In genomic region chr8:84834002-84834865, GRCm38 (mm10) we compare ENCODE assay signal across 9 mouse cellular contexts. TPM values are rescaled to one million over a fixed set of nuclear protein-coding genes. Genes with fewer than 3 reads are reported as not detected.
DNase-seq lines count a peak whose midpoint lies in the region; ATAC-seq and TF ChIP-seq lines count a peak whose summit lies in the region.
"Had no signal": no experiment of that assay in that cellular context is flagged by ENCODE, and none has a peak within 500 bp of the region (broad histone marks: within the 10 kb centered on the region; RNA-seq: fewer than 3 reads in every experiment).

No protein-coding gene starts in this region.

- H3K4me1 ChIP-seq in intestine, embryonic 14.5 days (replicated peaks; ENCODE audit: control insufficient read depth, insufficient read depth, low read length) = peaks cover 23% of the 10 kb centered on the region
- no peaks in the 10 kb centered on the region for H3K4me1 ChIP-seq in intestine, postnatal 0 days (replicated peaks; ENCODE audit: control insufficient read depth, insufficient read depth, low read length)
- peaks cover 14% of the 10 kb centered on the region for H3K4me1 ChIP-seq in forebrain, postnatal 0 days (ENCODE audit: insufficient read depth)
- peaks cover 15% of the 10 kb centered on the region for H3K4me1 ChIP-seq in midbrain, embryonic 12.5 days
- H3K4me1 ChIP-seq in lung, adult 2 months (ENCODE audit: control insufficient read depth, insufficient read depth, low read length) = peaks cover 2% of the 10 kb centered on the region; the same call in 1 of the 2 replicates

- no peak for ATAC-seq in intestine, embryonic 14.5 days (replicated peaks; ENCODE audit: low FRiP score, low TSS enrichment, low read depth)
- ATAC-seq in intestine, postnatal 0 days = no peak
- peak; percentile 21; the same call in 1 of the 2 replicates for ATAC-seq in forebrain, postnatal 0 days
- ATAC-seq in midbrain, embryonic 12.5 days (ENCODE audit: low FRiP score, low read depth) = no peak
- ATAC-seq in megakaryocyte progenitor cell, adult 5-6 weeks (replicated peaks; ENCODE audit: poor library complexity) = no peak

- no peak overlapping the region for H3K9ac ChIP-seq in intestine, embryonic 14.5 days (ENCODE audit: low read length)
- H3K9ac ChIP-seq in intestine, postnatal 0 days (ENCODE audit: low read depth, low read length) = no peak overlapping the region; the same call in 1 of the 2 replicates
- no peak overlapping the region for H3K9ac ChIP-seq in forebrain, postnatal 0 days
- no peak overlapping the region for H3K9ac ChIP-seq in midbrain, embryonic 12.5 days (replicated peaks)

- H3K4me2 ChIP-seq in intestine, embryonic 14.5 days (ENCODE audit: low read length) = no peak overlapping the region
- H3K4me2 ChIP-seq in intestine, postnatal 0 days (replicated peaks; ENCODE audit: low read depth) = no peak overlapping the region
- H3K4me2 ChIP-seq in forebrain, postnatal 0 days (ENCODE audit: low read depth) = no peak overlapping the region
- no peak overlapping the region for H3K4me2 ChIP-seq in midbrain, embryonic 12.5 days (replicated peaks)

- peak; percentile 48 for DNase-seq in intestine, embryonic 14.5 days (ENCODE audit: low spot score)
- DNase-seq in brain, embryonic 14.5 days (ENCODE audit: low read depth) = peak; percentile 91
- peak; percentile 52 for DNase-seq in forebrain, postnatal 0 days
- DNase-seq in lung, adult 2 months = no peak
- no peak for DNase-seq in heart, postnatal 14 days

- no peak overlapping the region for H3K4me3 ChIP-seq in intestine, embryonic 14.5 days (ENCODE audit: low read depth, low read length)
- H3K4me3 ChIP-seq in intestine, postnatal 0 days (ENCODE audit: low read depth, low read length) = no peak overlapping the region
- no peak overlapping the region for H3K4me3 ChIP-seq in forebrain, postnatal 0 days (ENCODE audit: low read depth, low read length)
- H3K4me3 ChIP-seq in midbrain, embryonic 12.5 days = no peak overlapping the region
- no peak overlapping the region for H3K4me3 ChIP-seq in lung, adult 2 months (replicated peaks; ENCODE audit: extremely low read depth, low read depth, low read length)

- no peak overlapping the region for H3K27ac ChIP-seq in intestine, embryonic 14.5 days (ENCODE audit: low read depth)
- H3K27ac ChIP-seq in intestine, postnatal 0 days (ENCODE audit: low read depth, low read length) = no peak overlapping the region
- H3K27ac ChIP-seq in forebrain, postnatal 0 days (ENCODE audit: low read depth, low read length) = peak overlapping the region; percentile 83
- peak overlapping the region; percentile 26; the same call in 1 of the 2 replicates for H3K27ac ChIP-seq in midbrain, embryonic 12.5 days (replicated peaks)

- no peak for TF ChIP-seq CTCF in intestine, postnatal 0 days (IDR thresholded peaks at IDR 0.05; ENCODE audit: low read depth)
- no peak for TF ChIP-seq CTCF in brain, embryonic 14.5 days (IDR thresholded peaks at IDR 0.05; ENCODE audit: borderline replicate concordance, extremely low read depth, insufficient read depth, insufficient read length)
- TF ChIP-seq CTCF in forebrain, postnatal 0 days (IDR thresholded peaks at IDR 0.05; ENCODE audit: low read depth) = no peak
- TF ChIP-seq CTCF in lung, adult 2 months (IDR thresholded peaks at IDR 0.05; ENCODE audit: insufficient read depth, low read length) = no peak

- no peaks in the 10 kb centered on the region for H3K9me3 ChIP-seq in intestine, embryonic 14.5 days (ENCODE audit: control insufficient read depth, low read length)
- no peaks in the 10 kb centered on the region for H3K9me3 ChIP-seq in intestine, postnatal 0 days (ENCODE audit: control insufficient read depth)
- no peaks in the 10 kb centered on the region for H3K9me3 ChIP-seq in forebrain, postnatal 0 days (ENCODE audit: low read length)
- no peaks in the 10 kb centered on the region for H3K9me3 ChIP-seq in midbrain, embryonic 12.5 days
- H3K9me3 ChIP-seq: G1E had no signal

- TF ChIP-seq POLR2A in brain, embryonic 14.5 days (IDR thresholded peaks at IDR 0.05; ENCODE audit: borderline replicate concordance, extremely low read depth, insufficient read depth, insufficient read length, poor library complexity, severe bottlenecking) = no peak
- no peak for TF ChIP-seq POLR2A in lung, adult 2 months (IDR thresholded peaks at IDR 0.05; ENCODE audit: borderline replicate concordance, extremely low read depth, low read depth, low read length)

- H3K36me3 ChIP-seq in intestine, embryonic 14.5 days (ENCODE audit: control insufficient read depth, insufficient read depth, low read length) = peaks cover 50% of the 10 kb centered on the region
- peaks cover 47% of the 10 kb centered on the region for H3K36me3 ChIP-seq in intestine, postnatal 0 days (ENCODE audit: control insufficient read depth, insufficient read depth)
- H3K36me3 ChIP-seq in forebrain, postnatal 0 days (ENCODE audit: insufficient read depth) = peaks cover 48% of the 10 kb centered on the region
- H3K36me3 ChIP-seq in midbrain, embryonic 12.5 days = peaks cover 54% of the 10 kb centered on the region

- H3K27me3 ChIP-seq in intestine, embryonic 14.5 days (replicated peaks; ENCODE audit: control insufficient read depth, insufficient read depth, low read length) = no peaks in the 10 kb centered on the region
- no peaks in the 10 kb centered on the region for H3K27me3 ChIP-seq in intestine, postnatal 0 days (replicated peaks; ENCODE audit: control insufficient read depth, insufficient read depth, low read length)
- no peaks in the 10 kb centered on the region for H3K27me3 ChIP-seq in forebrain, postnatal 0 days (ENCODE audit: insufficient read depth, low read length)
- H3K27me3 ChIP-seq in midbrain, embryonic 12.5 days = no peaks in the 10 kb centered on the region

- WGBS in intestine, embryonic 14.5 days = 83% methylated on average over 19 of the region's 19 CpGs
- WGBS in intestine, postnatal 0 days = 80% methylated on average over 19 of the region's 19 CpGs
- 56% methylated on average over 19 of the region's 19 CpGs for WGBS in forebrain, postnatal 0 days
- whole genome bisulfite sequencing in midbrain, embryonic 12.5 days = 87% methylated on average over 19 of the region's 19 CpGs
- WGBS in lung, adult 2 months = 87% methylated on average over 19 of the region's 19 CpGs

- intact Hi-C loops in heart, postnatal 14 days (cut with DNase I) = loop anchor here (10.0 kb wide), 1 partner anchor 819 kb away; the partner anchor contains the start of gene 2210011C24Rik

RNA-seq across cellular contexts. Expression of gene Gadd45gip1, which starts 2.9 kb away (rescaled TPM):
- 57.8 and 60.8 TPM in 2 replicates for polyA plus RNA-seq in intestine, embryonic 14.5 days (2014; fragmentation: Nextera tagmentation; extraction: Ambion mirVana)
- polyA plus RNA-seq in intestine, postnatal 0 days (2015; fragmentation: Nextera tagmentation; extraction: Ambion mirVana) = 36.3 and 37.6 TPM in 2 replicates
- 30.1 and 39.2 TPM in 2 replicates for polyA plus RNA-seq in brain, embryonic 14.5 days (2012; rRNA removed)
- total RNA-seq in forebrain, postnatal 0 days (2014; rRNA removed) = 24.7 and 28.7 TPM in 2 replicates
- polyA plus RNA-seq in forebrain, postnatal 0 days (2015; fragmentation: Nextera tagmentation; extraction: Ambion mirVana) = 36.7 and 40.8 TPM in 2 replicates
- polyA plus RNA-seq in midbrain, embryonic 12.5 days (2016; fragmentation: Nextera tagmentation; extraction: Ambion mirVana) = 36.1 and 36.6 TPM in 2 replicates
- total RNA-seq in megakaryocyte progenitor cell, adult 5-6 weeks (2015) = 21.4 and 21.9 TPM in 2 replicates
- 51.2 and 57.4 TPM in 2 replicates for total RNA-seq in megakaryocyte progenitor cell, adult 5-6 weeks (2017)
- 21.3 and 31.7 TPM in 2 replicates for polyA plus RNA-seq in lung, adult 2 months (2012; rRNA removed)
- 10 to 100 TPM; 23.0 to 25.0 TPM for total RNA-seq in heart, postnatal 14 days (2021)

RNA-seq across cellular contexts. Expression of gene Rad23a, which starts 6.2 kb away (rescaled TPM):
- polyA plus RNA-seq in intestine, embryonic 14.5 days (2014; fragmentation: Nextera tagmentation; extraction: Ambion mirVana) = 126 and 129 TPM in 2 replicates
- 67.8 and 74.2 TPM in 2 replicates for polyA plus RNA-seq in intestine, postnatal 0 days (2015; fragmentation: Nextera tagmentation; extraction: Ambion mirVana)
- polyA plus RNA-seq in brain, embryonic 14.5 days (2012; rRNA removed) = 63.7 and 66.0 TPM in 2 replicates
- total RNA-seq in forebrain, postnatal 0 days (2014; rRNA removed) = 32.2 and 55.3 TPM in 2 replicates
- 63.5 and 77.4 TPM in 2 replicates for polyA plus RNA-seq in forebrain, postnatal 0 days (2015; fragmentation: Nextera tagmentation; extraction: Ambion mirVana)
- polyA plus RNA-seq in midbrain, embryonic 12.5 days (2016; fragmentation: Nextera tagmentation; extraction: Ambion mirVana) = 104 and 110 TPM in 2 replicates
- 30.2 and 34.4 TPM in 2 replicates for total RNA-seq in megakaryocyte progenitor cell, adult 5-6 weeks (2015)
- total RNA-seq in megakaryocyte progenitor cell, adult 5-6 weeks (2017) = 26.2 and 26.3 TPM in 2 replicates
- polyA plus RNA-seq in lung, adult 2 months (2012; rRNA removed) = 72.6 and 75.9 TPM in 2 replicates
- 10 to 100 TPM; 78.9 to 79.9 TPM for total RNA-seq in heart, postnatal 14 days (2021)

RNA-seq across cellular contexts. Expression of gene Dand5, which starts 11.6 kb away (rescaled TPM):
- 5.2 and 5.4 TPM in 2 replicates for polyA plus RNA-seq in intestine, embryonic 14.5 days (2014; fragmentation: Nextera tagmentation; extraction: Ambion mirVana)
- polyA plus RNA-seq in intestine, postnatal 0 days (2015; fragmentation: Nextera tagmentation; extraction: Ambion mirVana) = 1.9 and 2.2 TPM in 2 replicates
- 8.0 and 8.9 TPM in 2 replicates for polyA plus RNA-seq in brain, embryonic 14.5 days (2012; rRNA removed)
- 4.7 and 6.9 TPM in 2 replicates for total RNA-seq in forebrain, postnatal 0 days (2014; rRNA removed)
- 8.2 and 10.0 TPM in 2 replicates for polyA plus RNA-seq in forebrain, postnatal 0 days (2015; fragmentation: Nextera tagmentation; extraction: Ambion mirVana)
- 5.0 and 6.1 TPM in 2 replicates for polyA plus RNA-seq in midbrain, embryonic 12.5 days (2016; fragmentation: Nextera tagmentation; extraction: Ambion mirVana)
- 2.2 and 2.4 TPM in 2 replicates for total RNA-seq in megakaryocyte progenitor cell, adult 5-6 weeks (2015)
- total RNA-seq in megakaryocyte progenitor cell, adult 5-6 weeks (2017) = 1.7 and 4.0 TPM in 2 replicates
- polyA plus RNA-seq in lung, adult 2 months (2012; rRNA removed) = 2.5 and 2.9 TPM in 2 replicates
- total RNA-seq in heart, postnatal 14 days (2021) = 1 to 10 TPM; 6.1 to 6.4 TPM

RNA-seq across cellular contexts. Expression of gene Calr, which starts 12.5 kb away (rescaled TPM):
- 721 and 823 TPM in 2 replicates for polyA plus RNA-seq in intestine, embryonic 14.5 days (2014; fragmentation: Nextera tagmentation; extraction: Ambion mirVana)
- polyA plus RNA-seq in intestine, postnatal 0 days (2015; fragmentation: Nextera tagmentation; extraction: Ambion mirVana) = 474 and 507 TPM in 2 replicates
- polyA plus RNA-seq in brain, embryonic 14.5 days (2012; rRNA removed) = 374 and 466 TPM in 2 replicates
- 470 and 505 TPM in 2 replicates for total RNA-seq in forebrain, postnatal 0 days (2014; rRNA removed)
- 354 and 405 TPM in 2 replicates for polyA plus RNA-seq in forebrain, postnatal 0 days (2015; fragmentation: Nextera tagmentation; extraction: Ambion mirVana)
- polyA plus RNA-seq in midbrain, embryonic 12.5 days (2016; fragmentation: Nextera tagmentation; extraction: Ambion mirVana) = 640 and 681 TPM in 2 replicates
- total RNA-seq in megakaryocyte progenitor cell, adult 5-6 weeks (2015) = 1,060 and 1,133 TPM in 2 replicates
- total RNA-seq in megakaryocyte progenitor cell, adult 5-6 weeks (2017) = 4,756 and 5,574 TPM in 2 replicates
- polyA plus RNA-seq in lung, adult 2 months (2012; rRNA removed) = 152 and 189 TPM in 2 replicates
- 100 to 1,000 TPM; 262 to 331 TPM for total RNA-seq in heart, postnatal 14 days (2021)

RNA-seq across cellular contexts. Expression of gene Farsa, which starts 22.6 kb away (rescaled TPM):
- 89.0 TPM in 2 replicates for polyA plus RNA-seq in intestine, embryonic 14.5 days (2014; fragmentation: Nextera tagmentation; extraction: Ambion mirVana)
- polyA plus RNA-seq in intestine, postnatal 0 days (2015; fragmentation: Nextera tagmentation; extraction: Ambion mirVana) = 27.3 and 28.3 TPM in 2 replicates
- 109 and 153 TPM in 2 replicates for polyA plus RNA-seq in brain, embryonic 14.5 days (2012; rRNA removed)
- total RNA-seq in forebrain, postnatal 0 days (2014; rRNA removed) = 77.1 and 91.2 TPM in 2 replicates
- 100 and 103 TPM in 2 replicates for polyA plus RNA-seq in forebrain, postnatal 0 days (2015; fragmentation: Nextera tagmentation; extraction: Ambion mirVana)
- polyA plus RNA-seq in midbrain, embryonic 12.5 days (2016; fragmentation: Nextera tagmentation; extraction: Ambion mirVana) = 105 and 113 TPM in 2 replicates
- 33.3 and 51.2 TPM in 2 replicates for total RNA-seq in megakaryocyte progenitor cell, adult 5-6 weeks (2015)
- total RNA-seq in megakaryocyte progenitor cell, adult 5-6 weeks (2017) = 173 and 193 TPM in 2 replicates
- polyA plus RNA-seq in lung, adult 2 months (2012; rRNA removed) = 33.8 and 42.4 TPM in 2 replicates
- total RNA-seq in heart, postnatal 14 days (2021) = 10 to 100 TPM; 23.7 to 27.8 TPM

Comparison
In these comparisons a context has a peak if more than half of its experiments do, and no peak if none do; other contexts are left out.
1. DNase-seq: peak in intestine, embryonic 14.5 days (single experiment), brain, embryonic 14.5 days (single experiment) and forebrain, postnatal 0 days (single experiment); none in lung, adult 2 months (single experiment) and heart, postnatal 14 days (0 of 2).
2. H3K27ac ChIP-seq: peak in forebrain, postnatal 0 days (single experiment) and midbrain, embryonic 12.5 days (single experiment); none in intestine, embryonic 14.5 days (single experiment) and intestine, postnatal 0 days (single experiment).